Mouse (Mus musculus) neural tube, embryonic 12.5 days (tissue): Measurements from ENCODE around the gene Acaca. TPM values are rescaled to one million over a fixed set of nuclear protein-coding genes. Genes with fewer than 3 reads are reported as not detected.

ENCODE experiments used
- ATAC-seq: fragments of 200-750 bp; cut with Nextera tagmentation; 2 replicates; pipeline ENCODE4 v1.8.0; 2017; ENCODE audit warnings: low read depth, mild to moderate bottlenecking, moderate TSS enrichment, moderate library complexity; ENCODE audit not compliant: low FRiP score
- H3K27ac ChIP-seq: fragments of 300-500 bp; sonication (generic); 2 replicates; pipeline ENCODE4 v1.5.1; 2016
- H3K27me3 ChIP-seq: fragments of 300-500 bp; sonication (generic); replicated peaks from 2 replicates; pipeline ENCODE4 v1.6.1; 2016; ENCODE audit warnings: mild to moderate bottlenecking
- H3K36me3 ChIP-seq: fragments of 300-500 bp; sonication (generic); 2 replicates; pipeline ENCODE4 v1.6.1; 2016; ENCODE audit warnings: mild to moderate bottlenecking
- H3K4me1 ChIP-seq: fragments of 300-500 bp; sonication (generic); 2 replicates; pipeline ENCODE4 v1.6.1; 2016
- H3K4me2 ChIP-seq: fragments of 300-500 bp; sonication (generic); replicated peaks from 2 replicates; pipeline ENCODE4 v1.6.1; 2016; ENCODE audit warnings: mild to moderate bottlenecking
- H3K4me3 ChIP-seq: fragments of 300-500 bp; sonication (generic); 2 replicates; pipeline ENCODE4 v1.5.1; 2016
- H3K9ac ChIP-seq: fragments of 300-500 bp; sonication (generic); 2 replicates; pipeline ENCODE4 v1.6.1; 2016; ENCODE audit warnings: mild to moderate bottlenecking
- H3K9me3 ChIP-seq: fragments of 300-500 bp; sonication (generic); 2 replicates; pipeline ENCODE4 v1.6.1; 2016; ENCODE audit warnings: mild to moderate bottlenecking
- WGBS: fragments of 180-500 bp; shearing (Covaris S2); methylation state at CpG from one replicate; pipeline ENCODE4 v1.1.7; 2016; 5-methylcytosine and 5-hydroxymethylcytosine counted together
- polyA plus RNA-seq: library from polyadenylated mRNA; unstranded; fragments of >200 nt; fragmentation: Nextera tagmentation; extraction: Ambion mirVana; gene quantifications from 2 replicates; pipeline ENCODE4 v1.2.1, GENCODE M21; 2016

The Acaca gene
- polyA plus RNA-seq, 1 experiment from 2014 or later, result 29.0 TPM

GRCm38 (mm10) chr11:84164123-84164522 is 34.7 kb downstream of the Acaca start:
- no peaks in the 10 kb centered on the region for H3K9me3 ChIP-seq
- no peak overlapping the region for H3K27ac ChIP-seq
- H3K4me2 ChIP-seq, result no peak overlapping the region
- H3K4me1 ChIP-seq, result no peaks in the 10 kb centered on the region
- no peak for ATAC-seq
- no peak overlapping the region for H3K9ac ChIP-seq
- no peaks in the 10 kb centered on the region for H3K27me3 ChIP-seq
- WGBS, result 88% methylated on average over 6 of the region's 6 CpGs
- H3K4me3 ChIP-seq, result no peak overlapping the region
- H3K36me3 ChIP-seq, result no peaks in the 10 kb centered on the region

- WGBS, result 61% methylated on average over 4 of the region's 4 CpGs
- no peak for ATAC-seq
- H3K9me3 ChIP-seq, result no peaks in the 10 kb centered on the region
These were observed 35.1 kb downstream of the Acaca start for GRCm38 (mm10) chr11:84164561-84164960.

GRCm38 (mm10) chr11:84167046-84167526 is 37.6 kb downstream of the Acaca start, which contains the start of gene Gm11437:
Gene Gm11437, minus strand, starts transcription at chr11:84167476.
- no peaks in the 10 kb centered on the region for H3K9me3 ChIP-seq
- no peaks in the 10 kb centered on the region for H3K27me3 ChIP-seq
- no peak within 1 kb of the TSS for H3K9ac ChIP-seq
- ATAC-seq, result no peak
- no peak within 1 kb of the TSS for H3K4me3 ChIP-seq
- H3K4me2 ChIP-seq, result no peak within 1 kb of the TSS
- no peaks in the 10 kb centered on the region for H3K4me1 ChIP-seq
- WGBS, result 84% methylated on average over 5 of the region's 5 CpGs
- no peaks in the 10 kb centered on the region for H3K36me3 ChIP-seq
- H3K27ac ChIP-seq, result no peak within 1 kb of the TSS

More at GRCm38 (mm10) chr11:84164561-84164960, 35.1 kb downstream of the Acaca start:
- Histone ChIP-seq H3K27me3 (no peaks in the 10 kb centered on the region), H3K4me2 (no peak overlapping the region), H3K4me1 (no peaks in the 10 kb centered on the region), H3K27ac (no peak overlapping the region), H3K9ac (no peak overlapping the region), H3K36me3 (no peaks in the 10 kb centered on the region), H3K4me3 (no peak overlapping the region)

- Histone ChIP-seq H3K4me2 (no peak overlapping the region), H3K9me3 (no peaks in the 10 kb centered on the region), H3K4me1 (no peaks in the 10 kb centered on the region), H3K9ac (no peak overlapping the region), H3K27me3 (no peaks in the 10 kb centered on the region; the same call in 1 of the 2 replicates), H3K4me3 (no peak overlapping the region), H3K27ac (no peak overlapping the region), H3K36me3 (no peaks in the 10 kb centered on the region)
- 37% methylated on average over 7 of the region's 7 CpGs for WGBS
- no peak for ATAC-seq
These were observed 39.3 kb downstream of the Acaca start for GRCm38 (mm10) chr11:84168701-84169288.

- Histone ChIP-seq H3K4me3 (no peak overlapping the region), H3K9me3 (no peaks in the 10 kb centered on the region), H3K9ac (no peak overlapping the region), H3K27me3 (no peaks in the 10 kb centered on the region; the same call in 1 of the 2 replicates), H3K27ac (no peak overlapping the region), H3K36me3 (no peaks in the 10 kb centered on the region), H3K4me2 (no peak overlapping the region), H3K4me1 (no peaks in the 10 kb centered on the region)
- WGBS, result 76% methylated on average over 11 of the region's 11 CpGs
- ATAC-seq, result no peak
These were observed 43.3 kb downstream of the Acaca start for GRCm38 (mm10) chr11:84172539-84173435.

- Histone ChIP-seq H3K36me3 (no peaks in the 10 kb centered on the region), H3K9me3 (no peaks in the 10 kb centered on the region), H3K9ac (no peak overlapping the region), H3K4me2 (peak overlapping the region; percentile 87), H3K4me1 (peaks cover 18% of the 10 kb centered on the region), H3K27me3 (no peaks in the 10 kb centered on the region), H3K4me3 (no peak overlapping the region), H3K27ac (no peak overlapping the region)
- no peak for ATAC-seq
- WGBS, result 30% methylated on average over 4 of the region's 4 CpGs
These were observed 49.1 kb downstream of the Acaca start for GRCm38 (mm10) chr11:84178571-84178970.

- H3K36me3 ChIP-seq, result no peaks in the 10 kb centered on the region
- H3K9me3 ChIP-seq, result no peaks in the 10 kb centered on the region
- H3K27me3 ChIP-seq, result no peaks in the 10 kb centered on the region
- H3K4me2 ChIP-seq, result peak overlapping the region; percentile 87
- peak; percentile 98 for ATAC-seq
- H3K4me3 ChIP-seq, result peak overlapping the region; percentile 75
- H3K4me1 ChIP-seq, result peaks cover 18% of the 10 kb centered on the region
- peak overlapping the region; percentile 79 for H3K9ac ChIP-seq
- WGBS, result under 1% methylated on average over 58 of the region's 85 CpGs
- peak overlapping the region; percentile 46 for H3K27ac ChIP-seq
These were observed 49.9 kb downstream of the Acaca start for GRCm38 (mm10) chr11:84179226-84179953.

GRCm38 (mm10) chr11:84179954-84180598 is 50.6 kb downstream of the Acaca start:
- H3K4me3 ChIP-seq, result peak overlapping the region; percentile 75
- H3K4me1 ChIP-seq, result peaks cover 18% of the 10 kb centered on the region
- ATAC-seq, result peak; percentile 58; the same call in 1 of the 2 replicates
- WGBS, result under 1% methylated on average over 39 of the region's 44 CpGs
- no peaks in the 10 kb centered on the region for H3K27me3 ChIP-seq
- H3K9me3 ChIP-seq, result no peaks in the 10 kb centered on the region
- no peaks in the 10 kb centered on the region for H3K36me3 ChIP-seq
- peak overlapping the region; percentile 87 for H3K4me2 ChIP-seq
- peak overlapping the region; percentile 46 for H3K27ac ChIP-seq
- H3K9ac ChIP-seq, result peak overlapping the region; percentile 79

- Histone ChIP-seq H3K27me3 (no peaks in the 10 kb centered on the region), H3K4me2 (peak overlapping the region; percentile 87), H3K36me3 (no peaks in the 10 kb centered on the region), H3K4me3 (0 out of 2 replicates have a peak overlapping the region, but pooled peaks have one; percentile 75), H3K9ac (peak overlapping the region; percentile 79), H3K27ac (no peak overlapping the region), H3K9me3 (no peaks in the 10 kb centered on the region), H3K4me1 (peaks cover 18% of the 10 kb centered on the region)
- no peak for ATAC-seq
- 76% methylated on average over 2 of the region's 2 CpGs for WGBS
These were observed 51.8 kb downstream of the Acaca start for GRCm38 (mm10) chr11:84181286-84181685.

- Histone ChIP-seq H3K4me3 (no peak overlapping the region), H3K36me3 (no peaks in the 10 kb centered on the region), H3K9me3 (no peaks in the 10 kb centered on the region), H3K9ac (no peak overlapping the region), H3K4me2 (no peak overlapping the region), H3K4me1 (0 out of 2 replicates have a peak, but pooled peaks cover 4% of the 10 kb centered on the region), H3K27me3 (no peaks in the 10 kb centered on the region), H3K27ac (no peak overlapping the region)
- ATAC-seq, result no peak
- WGBS, result 90% methylated on average over 3 of the region's 3 CpGs
These were observed 59.1 kb downstream of the Acaca start for GRCm38 (mm10) chr11:84188530-84188929.

GRCm38 (mm10) chr11:84190581-84191233 is 61.2 kb downstream of the Acaca start:
- Histone ChIP-seq H3K9me3 (no peaks in the 10 kb centered on the region), H3K9ac (no peak overlapping the region), H3K4me2 (no peak overlapping the region), H3K4me1 (0 out of 2 replicates have a peak, but pooled peaks cover 4% of the 10 kb centered on the region), H3K4me3 (no peak overlapping the region), H3K27me3 (no peaks in the 10 kb centered on the region), H3K36me3 (no peaks in the 10 kb centered on the region), H3K27ac (no peak overlapping the region)
- 92% methylated on average over 8 of the region's 8 CpGs for WGBS
- ATAC-seq, result no peak
